Mouse (Mus musculus) stomach, postnatal 0 days (tissue): ENCODE data around the gene Jph2. TPM values are rescaled to one million over a fixed set of nuclear protein-coding genes. Genes with fewer than 3 reads are reported as not detected.
A peak's percentile ranks its signal among the peaks of the same experiment; 100 is the strongest.

Experiments
- ATAC-seq: fragments of 200-750 bp; cut with Nextera tagmentation; 2 replicates; pipeline ENCODE4 v1.8.0; 2017; ENCODE audit not compliant: low FRiP score, low TSS enrichment
- DNase-seq: peaks from one replicate; pipeline ENCODE4 v3.0.0-alpha.2; 2016; ENCODE audit warnings: low spot score
- H3K27ac ChIP-seq: fragments of 300-500 bp; sonication (generic); replicated peaks from 2 replicates; pipeline ENCODE4 v1.5.1; 2014; ENCODE audit warnings: mild to moderate bottlenecking, control low read depth
- H3K27me3 ChIP-seq: fragments of 300-500 bp; sonication (generic); 2 replicates; pipeline ENCODE4 v1.6.1; 2014; ENCODE audit warnings: low read length; ENCODE audit not compliant: control insufficient read depth, insufficient read depth
- H3K36me3 ChIP-seq: fragments of 300-500 bp; sonication (generic); 2 replicates; pipeline ENCODE4 v1.6.1; 2014; ENCODE audit warnings: low read length, mixed read lengths; ENCODE audit not compliant: control insufficient read depth, insufficient read depth
- H3K4me1 ChIP-seq: fragments of 300-500 bp; sonication (generic); replicated peaks from 2 replicates; pipeline ENCODE4 v1.6.1; 2014; ENCODE audit warnings: antibody characterized with exemption; ENCODE audit not compliant: control insufficient read depth, insufficient read depth
- H3K4me2 ChIP-seq: fragments of 300-500 bp; sonication (generic); replicated peaks from 2 replicates; pipeline ENCODE4 v1.6.1; 2014; ENCODE audit warnings: low read depth, mild to moderate bottlenecking, control low read depth, moderate library complexity
- H3K4me3 ChIP-seq: fragments of 300-500 bp; sonication (generic); 2 replicates; pipeline ENCODE4 v1.5.1; 2014; ENCODE audit warnings: low read depth, low read length, control low read depth
- H3K9ac ChIP-seq: fragments of 300-500 bp; sonication (generic); 2 replicates; pipeline ENCODE4 v1.6.1; 2014; ENCODE audit warnings: mild to moderate bottlenecking, low read length, control low read depth, mixed read lengths
- H3K9me3 ChIP-seq: fragments of 300-500 bp; sonication (generic); 2 replicates; pipeline ENCODE4 v1.6.1; 2016; ENCODE audit warnings: low read length; ENCODE audit not compliant: control insufficient read depth
- CTCF ChIP-seq: IDR thresholded peaks from 2 replicates; pipeline ENCODE4 v1.5.1; 2016; ENCODE audit warnings: antibody characterized with exemption, low read depth, mild to moderate bottlenecking, moderate library complexity
- EP300 ChIP-seq: optimal IDR thresholded peaks from 2 replicates; pipeline ENCODE3; 2016; ENCODE audit warnings: antibody characterized with exemption
- WGBS: fragments of 180-500 bp; shearing (Covaris S2); extraction: QIAGEN DNeasy Blood & Tissue Kit; methylation state at CpG from one replicate; pipeline ENCODE4 v1.1.7; 2014; 5-methylcytosine and 5-hydroxymethylcytosine counted together
- polyA plus RNA-seq: library from polyadenylated mRNA; unstranded; fragments of >200 nt; fragmentation: Nextera tagmentation; extraction: Ambion mirVana; gene quantifications from 2 replicates; pipeline ENCODE4 v1.2.1, GENCODE M21; 2015

Jph2 gene
- polyA plus RNA-seq, 1 experiment from 2014 or later: 13.9 TPM

- Histone ChIP-seq H3K4me1 (no peaks in the 10 kb centered on the region), H3K9ac (peak overlapping the region; percentile 27; the same call in 1 of the 2 replicates), H3K36me3 (peaks cover 8% of the 10 kb centered on the region), H3K9me3 (no peaks in the 10 kb centered on the region), H3K27ac (no peak overlapping the region), H3K4me3 (no peak overlapping the region), H3K4me2 (no peak overlapping the region), H3K27me3 (no peaks in the 10 kb centered on the region)
- TF ChIP-seq CTCF: no peak
- TF ChIP-seq EP300: no peak
- DNase-seq (no peak), ATAC-seq (no peak)
- 56% methylated on average over 8 of the region's 8 CpGs for WGBS
These were observed 6.4 kb upstream of the Jph2 start for GRCm38 (mm10) chr2:163404037-163404815.

DNA sequence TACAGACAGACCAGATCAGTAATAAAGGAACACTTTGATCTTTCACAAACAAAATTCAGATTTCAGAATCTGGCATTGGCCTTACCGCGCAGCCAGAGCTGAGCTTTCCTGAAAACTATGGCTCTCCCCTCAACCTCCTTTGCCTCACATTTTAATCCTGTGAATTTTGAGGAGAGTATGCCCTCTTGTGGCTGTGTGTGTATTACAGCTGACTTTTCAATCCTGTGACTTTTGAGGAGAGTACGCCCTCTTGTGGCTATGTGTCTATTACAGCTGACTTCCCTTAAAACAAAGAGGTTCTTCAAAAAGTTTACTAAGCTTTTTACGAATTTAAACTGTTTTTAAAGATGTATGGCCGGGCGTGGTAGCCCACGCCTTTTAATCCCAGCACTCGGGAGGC, 3.4 kb upstream of the Jph2 start:
- no peaks in the 10 kb centered on the region for H3K27me3 ChIP-seq
- H3K4me2 ChIP-seq: no peak overlapping the region
- H3K4me1 ChIP-seq: no peaks in the 10 kb centered on the region
- no peak overlapping the region for H3K4me3 ChIP-seq
- no peak overlapping the region for H3K9ac ChIP-seq
- DNase-seq (peak; percentile 79), ATAC-seq (no peak; the same call in 1 of the 2 replicates)
- H3K36me3 ChIP-seq: no peaks in the 10 kb centered on the region
- TF ChIP-seq EP300 (no peak), CTCF (peak; percentile 100)
- H3K9me3 ChIP-seq: no peaks in the 10 kb centered on the region
- 2% methylated on average over 8 of the region's 8 CpGs for WGBS
- H3K27ac ChIP-seq: no peak overlapping the region

DNA sequence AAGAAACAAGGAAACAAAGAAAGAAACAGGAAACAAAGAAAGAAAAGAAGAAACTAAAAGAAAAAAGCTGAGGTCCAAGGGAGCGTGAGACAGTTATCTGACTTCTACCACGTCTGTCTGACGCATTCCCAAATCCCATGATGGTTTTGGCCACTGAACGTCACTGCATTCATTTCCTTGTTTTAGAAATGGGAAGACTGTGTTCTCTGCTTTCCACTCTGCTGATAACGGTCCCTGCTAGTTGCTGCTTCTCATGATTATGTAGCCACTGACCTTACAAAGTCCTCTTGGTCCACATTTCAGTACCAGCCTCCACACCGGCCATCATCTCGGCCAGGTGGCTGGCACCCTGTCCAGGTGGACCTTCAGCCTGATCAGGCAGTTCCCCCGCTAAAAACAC, 1.4 kb upstream of the Jph2 start:
- no peaks in the 10 kb centered on the region for H3K4me1 ChIP-seq
- no peak for ATAC-seq
- H3K4me3 ChIP-seq: no peak overlapping the region
- DNase-seq: no peak
- TF ChIP-seq EP300 (no peak), CTCF (no peak)
- no peaks in the 10 kb centered on the region for H3K36me3 ChIP-seq
- no peaks in the 10 kb centered on the region for H3K9me3 ChIP-seq
- no peaks in the 10 kb centered on the region for H3K27me3 ChIP-seq
- H3K4me2 ChIP-seq: no peak overlapping the region
- WGBS: 66% methylated on average over 8 of the region's 8 CpGs
- H3K27ac ChIP-seq: peak overlapping the region; percentile 40; the same call in 1 of the 2 replicates
- H3K9ac ChIP-seq: no peak overlapping the region

DNA sequence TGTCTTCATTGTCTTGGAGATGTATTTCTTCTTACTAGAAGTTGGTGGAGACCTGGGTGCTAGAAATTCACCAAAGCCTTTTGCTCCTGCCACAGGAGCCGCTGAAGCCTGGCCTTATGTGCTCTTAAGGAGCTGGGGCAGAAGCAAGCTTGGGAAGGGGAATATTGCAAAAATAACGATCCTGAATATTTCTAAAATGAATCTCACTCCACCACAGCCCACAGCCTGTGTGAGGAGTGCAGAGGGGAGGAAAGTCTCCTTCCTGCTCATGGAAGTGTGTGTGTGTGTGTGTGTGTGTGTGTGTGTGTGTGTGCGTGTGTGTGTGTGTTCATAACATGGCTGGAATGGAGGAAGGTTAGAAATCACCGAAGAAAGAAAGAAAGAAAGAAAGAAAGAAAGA, 977 bp upstream of the Jph2 start:
- WGBS: 68% methylated on average over 4 of the region's 4 CpGs
- Histone ChIP-seq H3K27ac (peak overlapping the region; percentile 86), H3K27me3 (no peaks in the 10 kb centered on the region), H3K4me1 (no peaks in the 10 kb centered on the region), H3K4me3 (no peak overlapping the region), H3K9ac (peak overlapping the region; percentile 71; the same call in 1 of the 2 replicates), H3K9me3 (no peaks in the 10 kb centered on the region), H3K36me3 (no peaks in the 10 kb centered on the region), H3K4me2 (peak overlapping the region; percentile 50; the same call in 1 of the 2 replicates)
- DNase-seq (no peak), ATAC-seq (no peak)
- TF ChIP-seq EP300 (no peak), CTCF (no peak)

- Histone ChIP-seq H3K4me1 (no peaks in the 10 kb centered on the region), H3K4me2 (peak overlapping the region; percentile 50), H3K27ac (peak overlapping the region; percentile 86), H3K27me3 (no peaks in the 10 kb centered on the region), H3K9me3 (no peaks in the 10 kb centered on the region), H3K36me3 (no peaks in the 10 kb centered on the region), H3K9ac (peak overlapping the region; percentile 71), H3K4me3 (peak overlapping the region; percentile 47)
- 73% methylated on average over 19 of the region's 19 CpGs for WGBS
- DNase-seq (no peak), ATAC-seq (no peak)
- TF ChIP-seq CTCF: no peak
These were observed 722 bp downstream of the Jph2 start for GRCm38 (mm10) chr2:163397071-163397470.

- Histone ChIP-seq H3K9ac (peak overlapping the region; percentile 50), H3K4me2 (peak overlapping the region; percentile 50), H3K27me3 (no peaks in the 10 kb centered on the region), H3K4me1 (no peaks in the 10 kb centered on the region), H3K9me3 (no peaks in the 10 kb centered on the region), H3K4me3 (peak overlapping the region; percentile 47), H3K27ac (peak overlapping the region; percentile 59; the same call in 1 of the 2 replicates), H3K36me3 (no peaks in the 10 kb centered on the region)
- no peak for TF ChIP-seq CTCF
- TF ChIP-seq EP300: no peak
- no peak for ATAC-seq
- DNase-seq: no peak
- 54% methylated on average over 6 of the region's 6 CpGs for WGBS
These were observed 2.8 kb downstream of the Jph2 start for GRCm38 (mm10) chr2:163394977-163395376.
